Mouse (Mus musculus) embryo, embryonic 11 days (tissue): ENCODE data around the gene Igbp1.
A peak's percentile ranks its signal among the peaks of the same experiment; 100 is the strongest.

ENCODE experiments used
- DNase-seq: peaks from one replicate; pipeline ENCODE4 v3.0.0-alpha.2; 2015

Gene Igbp1

GRCm38 (mm10) chrX:100494068-100494978 is at the start of gene Igbp1:
Gene Igbp1, plus strand, starts transcription at chrX:100494291.
- DNase-seq, result peak; percentile 90

GRCm38 (mm10) chrX:100468047-100468446 is 26.0 kb upstream of the Igbp1 start:
- DNase-seq, result no peak

- DNase-seq, result no peak
These were observed 24.0 kb upstream of the Igbp1 start for GRCm38 (mm10) chrX:100470126-100470525.

- DNase-seq, result no peak
These were observed 22.6 kb upstream of the Igbp1 start for GRCm38 (mm10) chrX:100471491-100471890.

- DNase-seq, result no peak
These were observed 18.4 kb upstream of the Igbp1 start for GRCm38 (mm10) chrX:100475569-100476223.

GRCm38 (mm10) chrX:100480317-100480716 is 13.8 kb upstream of the Igbp1 start:
- peak; percentile 67 for DNase-seq

GRCm38 (mm10) chrX:100493500-100494067 is 507 bp upstream of the Igbp1 start:
- DNase-seq, result no peak

- DNase-seq, result no peak
These were observed 10.2 kb downstream of the Igbp1 start for GRCm38 (mm10) chrX:100504175-100504851.

GRCm38 (mm10) chrX:100508164-100508563 is 14.1 kb downstream of the Igbp1 start:
- DNase-seq, result no peak

- peak; percentile 7 for DNase-seq
These were observed 15.8 kb downstream of the Igbp1 start for GRCm38 (mm10) chrX:100509921-100510320.

- DNase-seq, result no peak
These were observed 22.6 kb downstream of the Igbp1 start for GRCm38 (mm10) chrX:100516683-100517082.

GRCm38 (mm10) chrX:100517626-100518025 is 23.5 kb downstream of the Igbp1 start:
- no peak for DNase-seq

GRCm38 (mm10) chrX:100518532-100518931 is 24.4 kb downstream of the Igbp1 start:
- DNase-seq, result no peak

- no peak for DNase-seq
These were observed 30.4 kb downstream of the Igbp1 start, which contains the start of gene Dgat2l6 for GRCm38 (mm10) chrX:100524471-100524870. Gene Dgat2l6, plus strand, starts transcription at chrX:100524838.

- DNase-seq, result no peak
These were observed 61.9 kb downstream of the Igbp1 start for GRCm38 (mm10) chrX:100556026-100556425.

- DNase-seq, result no peak
These were observed 71.6 kb downstream of the Igbp1 start for GRCm38 (mm10) chrX:100565696-100566095.
